Mouse (Mus musculus): ENCODE measurements around the gene Mapk12.

DNA sequence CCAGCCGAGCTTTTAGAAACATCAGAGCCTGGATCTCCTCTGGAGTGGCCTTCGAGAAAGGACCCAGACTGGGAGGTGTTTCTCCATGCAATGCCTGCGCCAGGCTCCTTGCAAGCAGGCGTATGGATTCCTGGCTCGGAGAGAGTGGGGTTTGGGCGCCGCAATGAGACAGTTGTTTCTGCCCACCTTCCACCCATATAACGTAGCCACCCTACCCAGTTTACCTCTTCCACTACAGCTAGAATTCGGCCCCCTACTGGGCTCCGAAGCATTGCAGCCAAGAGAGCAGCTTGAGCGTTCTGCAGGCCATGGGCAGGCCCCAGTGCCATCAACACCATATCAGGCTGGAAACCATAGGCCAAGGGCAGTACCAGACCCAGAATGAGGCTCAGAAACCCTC lies 16.9 kb downstream of the Mapk12 start:
- TF ChIP-seq CTCF (IDR thresholded peaks at IDR 0.05; ENCODE audit: borderline replicate concordance, insufficient read depth, low read length) (0 out of 2 replicates have a peak, but pooled peaks have one; percentile 3), POLR2A (IDR thresholded peaks at IDR 0.05; ENCODE audit: low read depth, low read length) (no peak)

All from embryonic fibroblast, embryonic 13.5 days (primary cell).